Mouse (Mus musculus): ENCODE data around the gene Gsn.

Gsn gene

DNA sequence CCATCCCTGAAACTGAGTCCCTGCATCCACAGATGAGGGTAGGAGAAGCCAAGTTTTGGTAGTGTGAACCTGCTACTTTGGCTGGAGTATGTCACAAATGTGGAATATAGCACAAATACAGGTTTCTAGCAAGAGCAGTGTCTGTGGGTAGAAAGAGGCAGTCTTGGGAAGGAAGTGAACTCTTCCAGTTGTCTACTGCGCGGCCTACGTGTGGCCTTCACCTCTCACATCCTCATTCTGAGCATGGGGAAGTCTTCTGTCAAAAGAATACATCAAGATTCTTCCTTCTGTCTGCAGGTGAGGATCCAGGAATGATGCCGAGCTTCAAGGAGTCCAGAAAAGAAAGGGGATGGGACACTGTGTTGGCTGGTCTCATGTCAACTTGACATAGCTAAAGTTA is 2.4 kb upstream of the Gsn start:
- DNase-seq (ENCODE audit: low spot score in 2 of 2) = no peak

GRCm38 (mm10) chr2:35255004-35255403 is 1.2 kb upstream of the Gsn start:
- DNase-seq (ENCODE audit: low spot score in 2 of 2) = no peak

DNA sequence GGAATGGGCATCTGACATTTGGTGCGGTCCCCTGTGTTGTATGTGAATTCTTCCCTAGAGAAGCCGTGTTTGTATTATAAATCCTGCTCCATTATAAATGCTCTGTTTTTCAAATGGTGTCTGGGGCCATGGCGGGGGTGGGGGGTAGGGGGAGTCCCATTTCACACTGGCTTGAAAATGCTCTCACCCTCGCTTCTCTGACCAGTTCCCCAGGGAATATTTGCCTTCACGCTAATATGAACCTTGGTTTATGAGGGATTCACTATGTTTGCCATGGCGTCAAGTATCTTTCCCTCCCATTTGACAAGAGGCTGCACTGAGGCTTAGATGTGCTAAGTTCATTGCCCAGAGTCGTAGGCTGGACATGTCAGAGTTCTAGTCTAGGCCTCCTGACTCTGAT is 718 bp upstream of the Gsn start:
- no peak for DNase-seq (ENCODE audit: low spot score in 2 of 2)

DNA sequence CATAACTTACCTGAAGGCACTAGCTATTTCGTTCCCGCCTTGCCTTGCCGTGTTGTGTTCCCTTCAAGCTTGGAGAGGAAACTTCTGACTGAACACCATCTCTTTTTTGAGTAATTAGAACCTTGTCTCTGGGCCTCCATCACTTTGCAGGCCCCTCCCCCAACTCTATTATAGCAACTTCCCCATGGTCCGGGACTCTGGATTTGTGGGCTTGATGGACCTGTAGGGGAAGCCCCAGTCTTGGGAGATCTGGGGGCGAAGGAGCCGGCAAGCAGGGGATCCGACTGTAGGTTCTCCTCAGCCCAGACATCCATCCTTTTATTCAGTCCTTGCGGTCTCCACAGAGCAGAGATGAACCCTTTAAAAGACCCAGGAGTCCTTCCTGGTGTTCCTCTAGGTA is 752 bp downstream of the Gsn start:
- no peak for DNase-seq (ENCODE audit: low spot score in 2 of 2)

DNA sequence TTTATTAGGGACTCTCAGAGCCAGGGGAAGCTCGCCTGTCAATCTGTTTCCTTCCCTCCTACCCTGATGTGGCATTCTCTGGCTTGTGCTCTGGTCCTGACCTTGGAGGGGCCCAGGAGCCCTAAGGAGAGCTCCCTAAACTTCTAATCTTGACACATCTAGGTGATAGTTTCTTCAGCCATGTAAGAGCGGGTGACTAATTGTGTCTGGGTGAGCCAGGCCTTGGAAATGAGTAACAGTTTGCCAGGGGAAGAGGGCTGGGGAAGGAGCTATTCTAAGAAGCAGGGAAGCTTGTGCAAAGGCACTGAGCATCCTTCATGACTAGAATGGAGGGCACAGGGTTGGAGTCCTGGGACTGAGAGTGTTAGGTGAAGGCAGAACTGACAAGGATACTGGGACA is 1.7 kb downstream of the Gsn start:
- DNase-seq (ENCODE audit: low spot score in 2 of 2) = no peak

DNA sequence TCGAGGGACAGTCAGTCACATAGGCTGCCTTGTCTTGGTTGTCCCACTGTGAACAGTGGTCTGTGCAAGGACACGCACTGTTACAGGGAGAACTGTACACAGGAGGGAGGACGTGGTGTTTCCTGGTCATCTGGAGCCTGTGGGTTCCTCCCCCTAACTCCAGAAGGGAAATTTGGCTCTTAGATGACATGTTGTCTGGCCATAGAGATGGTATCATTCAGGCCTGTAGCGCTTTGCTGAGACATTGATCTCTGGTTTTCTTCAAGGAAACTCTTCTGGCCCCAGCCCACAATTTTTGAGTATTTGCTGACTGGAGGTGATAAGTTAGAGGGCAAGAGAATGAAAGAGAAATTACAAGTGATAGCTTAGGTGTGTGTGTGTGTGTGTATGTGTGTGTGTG is 2.4 kb downstream of the Gsn start:
- no peak for DNase-seq (ENCODE audit: low spot score in 2 of 2)

- DNase-seq (ENCODE audit: low spot score in 2 of 2) = no peak
Observed at GRCm38 (mm10) chr2:35259338-35260080, 3.3 kb downstream of the Gsn start.

DNA sequence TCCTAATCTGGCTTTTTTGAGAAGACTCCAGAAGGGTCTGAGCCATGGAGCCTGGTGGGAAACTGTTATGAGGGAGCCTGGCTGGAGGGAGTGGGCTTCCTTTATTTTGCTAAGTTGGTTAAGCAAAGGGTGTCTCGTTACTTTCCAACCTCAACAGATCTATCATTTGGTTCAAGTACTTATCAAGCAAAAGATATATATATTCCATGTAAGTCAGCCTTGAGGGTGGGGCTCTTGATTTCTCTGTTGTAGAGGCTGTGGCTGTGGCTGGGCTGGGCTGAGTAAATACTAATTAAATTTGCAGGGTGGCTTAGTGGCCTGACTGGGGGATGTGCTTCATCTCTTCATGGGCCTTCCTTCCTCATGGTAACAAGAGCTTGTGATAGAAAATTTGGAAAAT is 4.1 kb downstream of the Gsn start:
- DNase-seq (ENCODE audit: low spot score in 2 of 2) = no peak

- DNase-seq (ENCODE audit: low spot score in 2 of 2) = no peak
Observed at GRCm38 (mm10) chr2:35264095-35264494, 7.9 kb downstream of the Gsn start.

GRCm38 (mm10) chr2:35265296-35265695 is 9.1 kb downstream of the Gsn start:
- peak in 1 of 2 experiments; percentile 28 for DNase-seq (ENCODE audit: low spot score in 2 of 2)

- DNase-seq (ENCODE audit: low spot score in 2 of 2) = no peak
Observed at GRCm38 (mm10) chr2:35265775-35266174, 9.6 kb downstream of the Gsn start.

- DNase-seq (ENCODE audit: low spot score in 2 of 2) = no peak
Observed at GRCm38 (mm10) chr2:35266251-35266905, 10.2 kb downstream of the Gsn start.

- no peak for DNase-seq (ENCODE audit: low spot score in 2 of 2)
Observed at GRCm38 (mm10) chr2:35267156-35267875, 11.1 kb downstream of the Gsn start.

DNA sequence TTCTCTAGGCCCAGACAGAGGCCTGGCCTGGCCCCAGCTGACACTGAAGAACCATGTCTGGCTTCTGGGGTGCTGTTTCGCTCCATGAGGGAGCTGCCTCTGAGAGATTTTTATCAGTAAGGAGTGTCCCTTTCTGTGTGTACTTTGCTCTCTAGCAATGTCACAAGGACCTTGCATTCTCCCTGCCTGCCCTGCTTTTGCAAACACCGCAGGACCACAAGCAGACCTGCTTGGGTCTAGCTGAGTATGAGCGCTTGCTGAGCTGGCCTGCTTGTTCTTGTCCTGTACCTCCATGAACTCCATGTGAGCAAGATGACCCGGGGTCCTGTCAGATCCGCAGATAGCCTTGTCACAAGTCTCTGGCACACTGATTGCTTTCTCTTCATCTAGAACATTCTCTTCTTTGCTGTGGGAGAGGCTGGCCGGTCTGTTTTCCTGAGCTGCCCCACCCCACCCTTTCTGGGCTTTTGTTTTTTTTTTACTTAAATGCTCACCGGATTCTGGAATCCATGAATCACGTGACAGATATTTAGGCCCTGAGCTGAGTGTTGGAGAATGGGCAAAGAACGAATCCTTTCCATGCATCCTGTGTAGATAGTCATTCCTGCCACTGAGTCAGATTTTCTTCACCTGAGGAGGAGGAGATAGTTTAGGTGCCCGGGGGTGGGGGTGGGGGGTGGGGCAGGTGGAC is 11.8 kb downstream of the Gsn start:
- DNase-seq (ENCODE audit: low spot score in 2 of 2) = no peak

GRCm38 (mm10) chr2:35269136-35269535 is 13.0 kb downstream of the Gsn start:
- no peak for DNase-seq (ENCODE audit: low spot score in 2 of 2)

DNA sequence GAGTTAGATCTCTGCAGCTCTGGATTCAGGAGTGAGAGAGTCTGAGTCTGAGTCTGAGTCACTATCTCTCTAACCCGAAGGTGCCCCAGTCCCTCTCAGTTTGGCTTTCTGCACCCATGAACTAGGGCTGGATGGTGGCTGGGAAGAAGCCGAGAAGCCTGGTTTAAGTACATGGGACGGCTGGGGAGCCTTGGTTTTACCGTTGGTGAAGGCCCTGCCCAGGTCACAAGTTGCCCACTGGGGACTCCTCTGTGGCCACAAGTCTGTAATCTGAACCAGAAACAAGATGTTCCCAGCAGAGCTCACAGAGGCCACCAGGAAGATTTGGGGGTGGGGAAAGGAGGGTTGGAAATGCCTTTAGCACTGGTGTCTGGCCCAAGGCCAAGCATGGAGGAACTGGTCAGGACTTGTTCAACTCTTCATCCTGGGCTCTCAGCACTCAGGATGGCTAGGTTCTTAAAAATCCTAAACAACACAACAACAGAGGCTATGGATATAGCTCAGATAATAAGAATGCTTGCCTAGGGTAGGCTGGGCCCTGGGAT is 13.6 kb downstream of the Gsn start:
- peak in 1 of 2 experiments; percentile 14 for DNase-seq (ENCODE audit: low spot score in 2 of 2)

GRCm38 (mm10) chr2:35270531-35270984 is 14.4 kb downstream of the Gsn start:
- DNase-seq (ENCODE audit: low spot score in 2 of 2) = peak in 1 of 2 experiments; percentile 67

GRCm38 (mm10) chr2:35271817-35272216 is 15.6 kb downstream of the Gsn start:
- DNase-seq (ENCODE audit: low spot score in 2 of 2) = no peak

- no peak for DNase-seq (ENCODE audit: low spot score in 2 of 2)
Observed at GRCm38 (mm10) chr2:35272881-35273280, 16.7 kb downstream of the Gsn start.

DNA sequence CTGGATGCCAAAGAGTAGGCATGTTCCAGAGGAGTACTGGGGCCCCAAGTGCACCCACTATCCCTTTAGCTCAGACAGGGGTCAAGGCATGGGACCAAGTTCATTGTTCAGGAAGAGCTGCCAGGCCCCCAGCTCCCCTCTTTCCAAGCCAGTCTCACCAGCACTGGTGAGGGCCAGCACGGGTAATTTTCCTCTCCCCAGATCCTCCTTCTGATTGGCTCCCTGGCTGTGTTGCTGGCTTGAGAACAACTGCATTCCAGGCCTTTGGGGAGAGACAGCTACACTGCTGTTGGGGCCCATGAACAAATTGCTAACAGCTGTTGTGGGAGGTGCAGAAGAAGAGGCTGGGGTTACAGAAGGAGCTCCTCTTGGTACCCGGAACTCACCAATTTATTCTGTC is 17.4 kb downstream of the Gsn start:
- no peak for DNase-seq (ENCODE audit: low spot score in 2 of 2)

GRCm38 (mm10) chr2:35277686-35278085 is 21.5 kb downstream of the Gsn start:
- DNase-seq (ENCODE audit: low spot score in 2 of 2) = no peak

Measured in spleen, postnatal 10 days (tissue).